Mouse (Mus musculus) right cerebral cortex, postnatal 4 days (tissue): Measurements from ENCODE around the gene Spsb2.

ENCODE experiments used
- DNase-seq: peaks from one replicate; pipeline ENCODE4 v3.0.0-alpha.2; 2022

Gene Spsb2

GRCm38 (mm10) chr6:124859725-124860124, 51.3 kb downstream of the Spsb2 start:
- peak; percentile 94 for DNase-seq
